Mouse (Mus musculus): ENCODE data around the gene Inpp4b. TPM values are rescaled to one million over a fixed set of nuclear protein-coding genes. Genes with fewer than 3 reads are reported as not detected.

The Inpp4b gene
- polyA plus RNA-seq, 1 experiment from 2014 or later = 6.0 TPM

GRCm38 (mm10) chr8:81371844-81372243 is 29.5 kb downstream of the Inpp4b start:
- Histone ChIP-seq H3K27me3 (no peaks in the 10 kb centered on the region), H3K27ac (no peak overlapping the region), H3K4me3 (replicated peaks) (no peak overlapping the region), H3K4me2 (no peak overlapping the region), H3K9ac (no peak overlapping the region), H3K9me3 (no peaks in the 10 kb centered on the region), H3K36me3 (replicated peaks) (no peaks in the 10 kb centered on the region), H3K4me1 (no peaks in the 10 kb centered on the region)
- ATAC-seq (ENCODE audit: low FRiP score) = no peak
- 76% methylated on average over 4 of the region's 4 CpGs for WGBS

- no peak for ATAC-seq (ENCODE audit: low FRiP score)
- Histone ChIP-seq H3K4me1 (no peaks in the 10 kb centered on the region), H3K4me3 (replicated peaks) (no peak overlapping the region), H3K4me2 (no peak overlapping the region), H3K27ac (no peak overlapping the region), H3K9ac (no peak overlapping the region), H3K36me3 (replicated peaks) (no peaks in the 10 kb centered on the region), H3K9me3 (no peaks in the 10 kb centered on the region), H3K27me3 (no peaks in the 10 kb centered on the region)
- 87% methylated on average over 4 of the region's 4 CpGs for whole genome bisulfite sequencing
Measured at GRCm38 (mm10) chr8:81374877-81375475, 32.6 kb downstream of the Inpp4b start.

GRCm38 (mm10) chr8:81388953-81389352 is 46.6 kb downstream of the Inpp4b start:
- Histone ChIP-seq H3K27me3 (no peaks in the 10 kb centered on the region), H3K9me3 (no peaks in the 10 kb centered on the region), H3K4me2 (no peak overlapping the region), H3K27ac (no peak overlapping the region), H3K36me3 (replicated peaks) (no peaks in the 10 kb centered on the region), H3K4me3 (replicated peaks) (no peak overlapping the region), H3K9ac (no peak overlapping the region), H3K4me1 (no peaks in the 10 kb centered on the region)
- 96% methylated on average over 6 of the region's 6 CpGs for WGBS
- ATAC-seq (ENCODE audit: low FRiP score) = no peak

GRCm38 (mm10) chr8:81399071-81399470 is 56.7 kb downstream of the Inpp4b start:
- ATAC-seq (ENCODE audit: low FRiP score) = no peak
- no peaks in the 10 kb centered on the region for H3K9me3 ChIP-seq
- H3K27me3 ChIP-seq = no peaks in the 10 kb centered on the region
- H3K4me2 ChIP-seq = no peak overlapping the region
- H3K9ac ChIP-seq = no peak overlapping the region
- H3K4me3 ChIP-seq (replicated peaks) = no peak overlapping the region
- H3K4me1 ChIP-seq = no peaks in the 10 kb centered on the region
- no peaks in the 10 kb centered on the region for H3K36me3 ChIP-seq (replicated peaks)
- no peak overlapping the region for H3K27ac ChIP-seq

- H3K36me3 ChIP-seq (replicated peaks) = no peaks in the 10 kb centered on the region
- no peak overlapping the region for H3K4me2 ChIP-seq
- H3K4me3 ChIP-seq (replicated peaks) = no peak overlapping the region
- H3K9me3 ChIP-seq = no peaks in the 10 kb centered on the region
- H3K4me1 ChIP-seq = no peaks in the 10 kb centered on the region
- no peak overlapping the region for H3K27ac ChIP-seq
- 87% methylated on average over 4 of the region's 4 CpGs for WGBS
- H3K27me3 ChIP-seq = no peaks in the 10 kb centered on the region
- no peak for ATAC-seq (ENCODE audit: low FRiP score)
- no peak overlapping the region for H3K9ac ChIP-seq
Measured at GRCm38 (mm10) chr8:81399501-81399900, 57.1 kb downstream of the Inpp4b start.

- 0 out of 2 replicates have a peak, but pooled peaks have one; percentile 27 for ATAC-seq (ENCODE audit: low FRiP score)
Measured at GRCm38 (mm10) chr8:81412707-81413106, 70.4 kb downstream of the Inpp4b start.

GRCm38 (mm10) chr8:81443957-81444356 is 101.6 kb downstream of the Inpp4b start:
- Histone ChIP-seq H3K4me1 (no peaks in the 10 kb centered on the region), H3K27ac (no peak overlapping the region), H3K27me3 (no peaks in the 10 kb centered on the region), H3K36me3 (replicated peaks) (no peaks in the 10 kb centered on the region), H3K4me2 (no peak overlapping the region), H3K9ac (no peak overlapping the region), H3K9me3 (no peaks in the 10 kb centered on the region), H3K4me3 (replicated peaks) (no peak overlapping the region)
- WGBS = 97% methylated on average over 3 of the region's 3 CpGs
- ATAC-seq (ENCODE audit: low FRiP score) = no peak

More at GRCm38 (mm10) chr8:81412707-81413106, 70.4 kb downstream of the Inpp4b start:
- WGBS = 64% methylated on average over 2 of the region's 2 CpGs
- no peak overlapping the region for H3K4me2 ChIP-seq
- H3K27ac ChIP-seq = no peak overlapping the region
- no peak overlapping the region for H3K9ac ChIP-seq
- no peaks in the 10 kb centered on the region for H3K36me3 ChIP-seq (replicated peaks)
- no peaks in the 10 kb centered on the region for H3K9me3 ChIP-seq
- H3K4me3 ChIP-seq (replicated peaks) = no peak overlapping the region
- peaks cover 7% of the 10 kb centered on the region; the same call in 1 of the 2 replicates for H3K4me1 ChIP-seq
- H3K27me3 ChIP-seq = no peaks in the 10 kb centered on the region

- Histone ChIP-seq H3K4me2 (no peak overlapping the region), H3K27ac (no peak overlapping the region), H3K9me3 (no peaks in the 10 kb centered on the region), H3K9ac (no peak overlapping the region), H3K36me3 (replicated peaks) (no peaks in the 10 kb centered on the region), H3K4me1 (0 out of 2 replicates have a peak, but pooled peaks cover 3% of the 10 kb centered on the region), H3K4me3 (replicated peaks) (no peak overlapping the region), H3K27me3 (no peaks in the 10 kb centered on the region)
- no peak for ATAC-seq (ENCODE audit: low FRiP score)
- 79% methylated on average over 2 of the region's 2 CpGs for WGBS
Measured at GRCm38 (mm10) chr8:81449798-81450197, 107.4 kb downstream of the Inpp4b start.

GRCm38 (mm10) chr8:81452082-81452481 is 109.7 kb downstream of the Inpp4b start:
- ATAC-seq (ENCODE audit: low FRiP score) = peak; percentile 27; the same call in 1 of the 2 replicates
- WGBS = 20% methylated on average over 6 of the region's 6 CpGs
- Histone ChIP-seq H3K9ac (no peak overlapping the region), H3K27ac (no peak overlapping the region), H3K36me3 (replicated peaks) (no peaks in the 10 kb centered on the region), H3K9me3 (no peaks in the 10 kb centered on the region), H3K4me2 (no peak overlapping the region), H3K27me3 (no peaks in the 10 kb centered on the region), H3K4me3 (replicated peaks) (no peak overlapping the region), H3K4me1 (0 out of 2 replicates have a peak, but pooled peaks cover 3% of the 10 kb centered on the region)

GRCm38 (mm10) chr8:81454830-81455229 is 112.5 kb downstream of the Inpp4b start:
- no peak for ATAC-seq (ENCODE audit: low FRiP score)
- H3K36me3 ChIP-seq (replicated peaks) = no peaks in the 10 kb centered on the region
- H3K4me1 ChIP-seq = 0 out of 2 replicates have a peak, but pooled peaks cover 3% of the 10 kb centered on the region
- no peaks in the 10 kb centered on the region for H3K27me3 ChIP-seq
- no peak overlapping the region for H3K27ac ChIP-seq
- WGBS = 82% methylated on average over 2 of the region's 2 CpGs
- H3K9me3 ChIP-seq = no peaks in the 10 kb centered on the region
- no peak overlapping the region for H3K9ac ChIP-seq
- H3K4me2 ChIP-seq = no peak overlapping the region
- H3K4me3 ChIP-seq (replicated peaks) = no peak overlapping the region

- Histone ChIP-seq H3K27ac (no peak overlapping the region), H3K9me3 (no peaks in the 10 kb centered on the region), H3K36me3 (replicated peaks) (no peaks in the 10 kb centered on the region), H3K27me3 (no peaks in the 10 kb centered on the region), H3K9ac (no peak overlapping the region), H3K4me3 (replicated peaks) (no peak overlapping the region), H3K4me2 (no peak overlapping the region), H3K4me1 (no peaks in the 10 kb centered on the region)
- no peak for ATAC-seq (ENCODE audit: low FRiP score)
- WGBS = 74% methylated on average over 3 of the region's 3 CpGs
Measured at GRCm38 (mm10) chr8:81463762-81464161, 121.4 kb downstream of the Inpp4b start.

GRCm38 (mm10) chr8:81466776-81467175 is 124.4 kb downstream of the Inpp4b start:
- no peak overlapping the region for H3K4me2 ChIP-seq
- H3K27me3 ChIP-seq = no peaks in the 10 kb centered on the region
- WGBS = 77% methylated on average over 2 of the region's 2 CpGs
- H3K9me3 ChIP-seq = no peaks in the 10 kb centered on the region
- H3K4me3 ChIP-seq (replicated peaks) = no peak overlapping the region
- no peaks in the 10 kb centered on the region for H3K4me1 ChIP-seq
- H3K27ac ChIP-seq = no peak overlapping the region
- no peaks in the 10 kb centered on the region for H3K36me3 ChIP-seq (replicated peaks)
- ATAC-seq (ENCODE audit: low FRiP score) = no peak
- no peak overlapping the region for H3K9ac ChIP-seq

- 29% methylated on average over 3 of the region's 3 CpGs for WGBS
Measured at GRCm38 (mm10) chr8:81478674-81479073, 136.3 kb downstream of the Inpp4b start.

More at GRCm38 (mm10) chr8:81478674-81479073, 136.3 kb downstream of the Inpp4b start:
- no peaks in the 10 kb centered on the region for H3K9me3 ChIP-seq
- no peaks in the 10 kb centered on the region for H3K27me3 ChIP-seq
- no peak overlapping the region for H3K27ac ChIP-seq
- 0 out of 2 replicates have a peak, but pooled peaks have one; percentile 44 for ATAC-seq (ENCODE audit: low FRiP score)
- no peak overlapping the region for H3K9ac ChIP-seq
- no peak overlapping the region for H3K4me2 ChIP-seq
- H3K36me3 ChIP-seq (replicated peaks) = no peaks in the 10 kb centered on the region
- no peak overlapping the region for H3K4me3 ChIP-seq (replicated peaks)
- H3K4me1 ChIP-seq = no peaks in the 10 kb centered on the region
